ENCODE assay signal across 12 mouse cellular contexts in the genomic region with DNA sequence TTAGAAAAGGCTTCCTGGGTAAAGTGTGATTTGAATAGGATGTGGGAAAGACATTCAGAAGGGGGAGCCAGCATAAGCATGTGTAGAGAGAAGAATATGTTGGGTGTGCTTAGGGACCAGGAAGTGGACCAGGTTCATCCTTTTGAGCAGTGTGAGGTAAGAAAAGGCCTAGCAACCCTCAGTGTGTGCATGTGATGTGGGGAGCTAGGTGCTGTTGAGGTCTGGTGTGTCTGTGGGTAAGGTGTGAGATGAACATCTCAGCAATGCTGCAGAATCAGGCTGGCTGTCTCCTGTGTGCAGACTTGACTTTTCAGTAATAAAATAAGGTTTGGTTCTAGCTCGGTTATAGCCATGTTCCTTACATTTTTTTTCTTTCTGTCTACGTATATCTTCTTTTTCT.
"Had no signal": no experiment of that assay in that cellular context is flagged by ENCODE, and none has a peak within 500 bp of the region (broad histone marks: within the 10 kb centered on the region; RNA-seq: fewer than 3 reads in every experiment).

No protein-coding gene starts in this region.

- ATAC-seq: liver, postnatal 0 days; lung, postnatal 0 days; midbrain, embryonic 13.5 days; midbrain, embryonic 16.5 days had no signal

- DNase-seq: kidney, adult 2 months; kidney, postnatal 25 days; layer of hippocampus, postnatal 36 days; liver, postnatal 0 days; lung, embryonic 14.5 days; retina, postnatal 1 day; right cerebral cortex, postnatal 25 days; thymus, adult 18-20 months; thymus, postnatal 14 days had no signal
